8 mouse cellular contexts compared by ENCODE assay signal in genomic region chr4:151483299-151483976, GRCm38 (mm10).
DNase-seq lines count a peak whose midpoint lies in the region; ATAC-seq lines count a peak whose summit lies in the region.

No protein-coding gene starts in this region.

- H3K9me3 ChIP-seq in forebrain, embryonic 11.5 days (ENCODE audit: control insufficient read depth, low read length): no peaks in the 10 kb centered on the region
- H3K9me3 ChIP-seq in hindbrain, embryonic 12.5 days (replicated peaks): peaks cover 3% of the 10 kb centered on the region; the same call in 1 of the 2 replicates

- peak; percentile 84 for ATAC-seq in forebrain, embryonic 11.5 days (replicated peaks; ENCODE audit: low FRiP score)
- peak; percentile 61 for ATAC-seq in hindbrain, embryonic 12.5 days (ENCODE audit: low FRiP score)

- no peaks in the 10 kb centered on the region for H3K27me3 ChIP-seq in forebrain, embryonic 11.5 days (ENCODE audit: control insufficient read depth, insufficient read depth, low read length)
- H3K27me3 ChIP-seq in hindbrain, embryonic 12.5 days: no peaks in the 10 kb centered on the region; the same call in 1 of the 2 replicates

- DNase-seq in R1 (ENCODE audit: low read depth, low spot score): peak; percentile 70
- DNase-seq in c-Kit-positive CD71-positive TER-119-positive erythroid progenitor cells, embryonic 14.5 days (ENCODE audit: low spot score): peak; percentile 3
- DNase-seq in forebrain, embryonic 11.5 days (ENCODE audit: low spot score): peak; percentile 92
- DNase-seq in layer of hippocampus, postnatal 25 days (ENCODE audit: extremely low spot score in 1 of 2, low spot score in 1 of 2): peak; percentile 66 to 90
- peak; percentile 85 for DNase-seq in mesoderm, embryonic 11.5 days (ENCODE audit: low read depth, low spot score)
- peak; percentile 28 to 31 for DNase-seq in right cerebral cortex, postnatal 36 days (ENCODE audit: low spot score in 2 of 2)
- DNase-seq in T-cell, adult 2 months (ENCODE audit: low spot score): no peak

- 7% methylated on average over 21 of the region's 21 CpGs for WGBS in forebrain, embryonic 11.5 days
- 22% methylated on average over 21 of the region's 21 CpGs for WGBS in hindbrain, embryonic 12.5 days

- H3K4me3 ChIP-seq in forebrain, embryonic 11.5 days (ENCODE audit: low read depth, low read length): no peak overlapping the region
- H3K4me3 ChIP-seq in hindbrain, embryonic 12.5 days: no peak overlapping the region

- H3K36me3 ChIP-seq in forebrain, embryonic 11.5 days (ENCODE audit: control insufficient read depth, insufficient read depth, low read length): no peaks in the 10 kb centered on the region
- H3K36me3 ChIP-seq in hindbrain, embryonic 12.5 days: no peaks in the 10 kb centered on the region

- no peak overlapping the region for H3K9ac ChIP-seq in forebrain, embryonic 11.5 days (ENCODE audit: low read length)
- no peak overlapping the region for H3K9ac ChIP-seq in hindbrain, embryonic 12.5 days

- H3K4me1 ChIP-seq in forebrain, embryonic 11.5 days (replicated peaks; ENCODE audit: control insufficient read depth, insufficient read depth, low read length): peaks cover 4% of the 10 kb centered on the region; the same call in 1 of the 2 replicates
- H3K4me1 ChIP-seq in hindbrain, embryonic 12.5 days: 0 out of 2 replicates have a peak, but pooled peaks cover 3% of the 10 kb centered on the region

- no peak overlapping the region for H3K4me2 ChIP-seq in forebrain, embryonic 11.5 days (ENCODE audit: low read depth, low read length, severe bottlenecking)
- H3K4me2 ChIP-seq in hindbrain, embryonic 12.5 days (replicated peaks): no peak overlapping the region

- H3K27ac ChIP-seq in forebrain, embryonic 11.5 days (ENCODE audit: low read depth, low read length): no peak overlapping the region
- no peak overlapping the region for H3K27ac ChIP-seq in hindbrain, embryonic 12.5 days
